Mouse (Mus musculus): ENCODE data around the gene B2m.
A peak's percentile ranks its signal among the peaks of the same experiment; 100 is the strongest.

Gene B2m

GRCm38 (mm10) chr2:122151221-122151620 lies 3.7 kb downstream of the B2m start:
- no peak for DNase-seq

DNA sequence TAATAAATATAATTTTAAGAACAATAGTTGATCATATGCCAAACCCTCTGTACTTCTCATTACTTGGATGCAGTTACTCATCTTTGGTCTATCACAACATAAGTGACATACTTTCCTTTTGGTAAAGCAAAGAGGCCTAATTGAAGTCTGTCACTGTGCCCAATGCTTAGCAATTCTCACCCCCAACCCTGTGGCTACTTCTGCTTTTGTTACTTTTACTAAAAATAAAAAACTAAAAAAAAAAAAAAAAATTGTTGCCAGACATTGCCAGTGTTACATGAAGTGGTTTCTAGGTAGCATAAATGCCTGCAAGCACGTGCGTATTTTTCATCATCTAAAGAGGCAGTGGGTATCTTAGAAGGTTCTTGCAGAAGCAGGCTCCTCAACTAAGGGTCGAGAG lies 5.4 kb downstream of the B2m start:
- no peak for DNase-seq

GRCm38 (mm10) chr2:122153681-122154365 lies 6.3 kb downstream of the B2m start:
- no peak for DNase-seq

- DNase-seq: no peak
Measured at GRCm38 (mm10) chr2:122154479-122154878, 7.0 kb downstream of the B2m start.

DNA sequence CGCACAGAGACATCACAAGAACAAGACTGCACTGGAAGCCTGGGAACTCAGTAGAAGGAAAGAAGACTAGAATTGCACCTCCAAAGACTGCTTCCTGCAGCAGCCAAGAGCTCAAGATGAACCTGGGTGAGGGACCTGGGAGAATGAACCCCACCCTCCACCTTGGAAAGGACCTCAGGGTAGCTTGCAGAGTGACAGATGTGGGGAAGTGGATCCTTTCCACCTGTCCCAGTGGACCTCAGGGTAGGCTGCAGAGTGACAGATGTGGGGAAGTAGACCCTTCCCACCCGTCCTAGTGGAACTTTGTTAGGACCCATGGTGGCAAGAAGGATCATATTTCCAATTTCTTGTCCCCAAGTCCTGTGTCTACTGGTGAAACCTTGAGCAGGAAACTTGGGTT lies 7.8 kb downstream of the B2m start:
- DNase-seq: no peak

DNA sequence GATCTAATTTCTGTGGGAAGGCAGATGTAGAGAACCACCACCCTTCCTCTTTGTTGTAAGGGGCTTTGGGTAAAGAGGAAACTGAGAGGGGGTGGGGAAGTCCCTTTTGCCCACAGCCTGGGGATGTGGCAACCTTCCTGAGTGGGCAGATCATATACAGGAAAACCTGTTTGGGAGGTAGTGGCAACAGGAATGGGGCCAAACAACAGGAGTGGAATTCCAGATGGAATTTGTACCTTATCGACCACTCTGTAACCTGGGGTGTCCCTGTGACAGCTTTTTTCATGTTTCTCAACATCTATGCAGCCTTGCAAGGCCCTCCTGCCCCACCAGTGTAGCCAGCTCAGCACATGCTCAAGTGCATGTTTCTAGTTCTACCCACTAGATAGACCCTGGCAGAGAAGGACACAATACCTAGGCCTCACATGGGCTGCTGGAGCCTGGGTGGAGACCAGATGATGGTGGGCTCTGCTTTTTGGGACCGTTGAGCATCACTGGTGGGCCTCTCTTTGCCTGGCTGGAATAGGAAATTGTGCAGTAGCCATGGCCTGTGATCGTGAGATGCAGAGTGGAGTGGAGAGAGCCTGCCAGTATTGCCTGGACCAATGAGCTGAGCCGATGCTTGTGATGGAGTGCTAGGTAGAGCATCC lies 8.7 kb downstream of the B2m start:
- no peak for DNase-seq

- no peak for DNase-seq
Measured at GRCm38 (mm10) chr2:122157561-122157960, 10.1 kb downstream of the B2m start.

DNA sequence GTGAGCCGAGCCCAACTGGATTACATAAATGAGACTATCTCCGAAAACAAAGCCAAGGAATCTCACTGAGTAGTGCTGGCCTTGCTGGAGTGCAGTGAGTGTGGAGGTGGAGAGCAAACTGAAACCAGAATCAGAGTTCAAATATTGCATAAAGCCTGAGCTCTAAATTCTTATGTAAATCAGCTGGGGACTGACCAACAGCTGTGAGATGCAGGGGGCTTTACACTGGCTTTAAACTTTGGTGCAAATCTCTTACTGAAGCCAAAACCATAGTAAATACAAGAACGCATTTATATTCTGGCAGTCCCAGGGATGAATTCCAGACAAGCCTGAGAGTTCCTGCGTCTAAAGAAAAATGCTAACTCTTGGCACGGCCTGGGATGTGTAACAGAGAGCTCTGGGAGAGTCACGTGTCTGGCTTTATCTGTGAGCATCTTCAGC lies 10.9 kb downstream of the B2m start:
- no peak for DNase-seq

GRCm38 (mm10) chr2:122159667-122160066 lies 12.2 kb downstream of the B2m start:
- DNase-seq: no peak

DNA sequence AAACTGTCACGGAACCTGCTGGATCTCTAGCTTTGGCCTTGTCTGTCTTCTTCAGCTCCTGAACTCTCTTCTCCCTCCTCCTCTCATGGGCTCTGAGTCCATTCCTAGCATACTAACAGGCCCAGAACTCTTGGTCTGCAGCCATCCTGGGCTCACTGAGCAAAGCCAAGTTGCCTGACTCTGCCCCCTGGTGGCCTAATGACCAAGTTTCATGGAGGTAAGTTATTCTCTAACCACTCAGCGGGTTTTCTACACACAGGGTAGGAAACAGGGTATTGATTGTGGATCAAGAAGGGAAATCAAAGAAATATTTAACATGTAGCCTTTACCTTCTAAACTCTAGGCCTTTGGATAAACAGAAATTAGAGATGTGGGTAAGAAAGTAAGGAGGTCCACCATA lies 13.2 kb downstream of the B2m start, which contains the start of gene Trim69:
Gene Trim69 (plus strand): TSS at position 21 of the 400 bp plus-strand sequence.
- peak; percentile 81 for DNase-seq

DNA sequence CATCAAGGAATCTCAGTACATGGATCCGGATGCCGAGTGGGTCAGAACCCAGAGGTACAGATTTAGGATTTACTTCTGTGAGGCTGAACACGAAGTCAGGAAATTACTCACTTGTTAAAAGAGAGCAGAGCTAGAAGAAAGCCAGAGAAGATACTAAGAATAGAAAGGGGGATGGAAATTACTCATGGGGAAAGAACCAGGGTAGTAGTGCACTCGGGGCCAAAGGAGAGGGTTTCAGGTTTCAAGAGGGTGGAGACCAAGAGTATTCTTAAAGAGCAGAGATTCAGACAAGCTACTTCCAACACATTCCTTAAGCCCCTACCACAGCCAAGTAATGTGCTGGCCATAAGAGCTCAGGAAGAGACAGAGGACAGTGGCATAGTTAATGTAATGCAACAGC lies 14.1 kb downstream of the B2m start:
- DNase-seq: no peak

- DNase-seq: no peak
Measured at GRCm38 (mm10) chr2:122162529-122162928, 15.0 kb downstream of the B2m start.

GRCm38 (mm10) chr2:122163430-122164195 lies 16.1 kb downstream of the B2m start:
- no peak for DNase-seq

GRCm38 (mm10) chr2:122164293-122164692 lies 16.8 kb downstream of the B2m start:
- DNase-seq: no peak

DNA sequence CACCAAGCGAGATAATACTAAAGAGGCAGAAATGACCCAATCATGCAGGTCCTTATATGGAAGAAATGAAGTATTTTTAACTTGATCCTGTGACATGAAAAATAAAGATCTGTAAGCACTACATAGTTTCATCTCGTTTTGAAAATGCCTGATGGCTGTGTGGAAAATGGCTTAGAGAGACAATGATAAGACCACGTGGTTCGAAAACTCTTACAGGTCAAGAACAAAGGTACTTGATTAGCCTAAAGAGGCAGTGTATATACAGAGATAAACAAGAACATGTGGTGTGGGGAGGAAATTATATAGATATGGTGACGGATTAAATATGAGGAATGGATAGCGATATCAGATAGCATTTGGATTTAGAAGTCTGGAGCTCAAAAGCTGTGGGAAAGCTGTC lies 23.8 kb downstream of the B2m start:
- no peak for DNase-seq

DNA sequence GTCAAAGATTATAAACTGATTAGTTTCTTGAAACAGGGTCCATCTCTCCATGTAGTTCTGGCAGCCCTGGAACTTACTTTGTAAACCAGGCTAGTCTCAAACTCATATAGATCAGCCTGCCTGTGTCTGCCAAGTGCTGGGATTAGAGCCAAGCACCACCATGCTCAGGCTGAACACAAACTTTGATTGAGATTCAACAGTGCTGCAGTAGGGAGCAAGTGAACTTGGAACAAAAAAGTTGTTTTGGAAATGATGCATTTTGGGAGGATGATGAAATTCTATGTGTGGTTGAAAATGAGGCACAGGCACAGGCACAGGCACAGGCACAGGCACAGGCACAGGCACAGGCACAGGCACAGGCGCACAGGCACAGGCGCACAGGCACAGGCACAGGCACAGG lies 24.7 kb downstream of the B2m start:
- DNase-seq: no peak

- no peak for DNase-seq
Measured at GRCm38 (mm10) chr2:122180051-122180822, 32.8 kb downstream of the B2m start.

DNA sequence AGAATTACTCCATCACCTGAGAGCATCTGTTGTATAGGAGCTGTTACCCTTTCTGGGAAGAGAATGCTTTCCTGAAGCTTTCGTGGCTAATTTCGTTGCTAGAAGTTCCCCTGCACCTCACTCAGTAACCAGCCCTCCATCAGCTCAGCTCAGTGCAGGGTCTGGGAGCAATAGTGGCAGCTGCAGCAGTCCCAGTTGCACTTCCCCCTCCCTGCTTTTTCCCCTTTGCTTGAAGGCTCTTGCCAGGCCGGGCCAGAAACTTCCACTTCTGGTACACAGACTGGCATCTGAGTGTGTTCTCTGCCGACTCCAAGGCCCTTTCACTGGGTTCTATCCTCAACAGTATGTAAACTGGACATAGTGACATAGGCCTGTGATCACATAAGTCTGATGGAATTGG lies 37.6 kb downstream of the B2m start:
- DNase-seq: no peak

- DNase-seq: no peak
Measured at GRCm38 (mm10) chr2:122186106-122186505, 38.6 kb downstream of the B2m start, which contains the start of the genes Patl2 and Terb2. Gene Patl2 (minus strand): TSS chr2:122186189. Gene Terb2 (plus strand): TSS chr2:122186272.

- DNase-seq: no peak
Measured at GRCm38 (mm10) chr2:122186751-122187150, 39.3 kb downstream of the B2m start.

GRCm38 (mm10) chr2:122191849-122192248 lies 44.4 kb downstream of the B2m start:
- DNase-seq: no peak

- peak; percentile 66 for DNase-seq
Measured at GRCm38 (mm10) chr2:122194509-122194929, 47.0 kb downstream of the B2m start.

- no peak for DNase-seq
Measured at GRCm38 (mm10) chr2:122201501-122201900, 54.0 kb downstream of the B2m start.

Data from retina, postnatal 1 day (tissue).